Mouse (Mus musculus): Measurements from ENCODE around the gene Ptbp1. TPM values are rescaled to one million over a fixed set of nuclear protein-coding genes. Genes with fewer than 3 reads are reported as not detected.
A peak's percentile ranks its signal among the peaks of the same experiment; 100 is the strongest.

The Ptbp1 gene
- polyA plus RNA-seq, 1 experiment from 2014 or later, result 237 TPM

DNA sequence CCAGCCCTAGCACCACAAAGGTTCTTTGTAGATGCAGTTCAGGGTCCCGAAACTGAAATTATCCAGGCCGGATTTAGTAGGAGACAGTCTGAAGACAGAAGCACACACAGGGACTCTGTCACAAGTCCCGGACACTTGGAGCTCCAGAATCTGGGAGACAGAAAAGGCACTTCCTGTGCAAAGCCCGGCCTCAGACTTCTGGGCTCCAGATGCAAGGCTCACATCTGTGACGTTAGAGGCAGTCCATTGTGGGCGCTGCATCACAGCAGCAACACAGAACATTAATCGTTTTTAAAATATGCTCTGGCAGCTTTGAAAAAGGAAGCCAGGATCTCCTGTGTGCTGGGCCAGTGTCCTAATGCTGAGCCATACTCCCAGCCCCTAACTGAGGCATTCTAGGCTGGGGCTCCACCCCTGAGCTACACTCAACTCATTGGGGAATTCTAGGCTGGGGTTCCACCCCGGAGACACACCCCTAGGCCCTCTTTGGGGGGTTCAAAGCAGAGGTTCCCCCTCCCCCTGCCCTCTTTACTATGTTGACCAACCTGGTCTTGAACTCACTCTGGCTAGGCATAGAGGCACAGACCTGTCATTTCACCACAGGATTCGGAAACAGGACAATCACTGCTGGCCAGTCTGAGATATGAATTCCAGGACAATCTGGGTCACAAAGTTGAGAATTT lies 2.0 kb upstream of the Ptbp1 start:
- Histone ChIP-seq H3K27me3 (ENCODE audit: control insufficient read depth, insufficient read depth, low read length) (no peaks in the 10 kb centered on the region), H3K36me3 (replicated peaks; ENCODE audit: control insufficient read depth, insufficient read depth, low read depth, low read length) (no peaks in the 10 kb centered on the region; the same call in 1 of the 2 replicates), H3K9me3 (replicated peaks; ENCODE audit: control insufficient read depth, low read length) (no peaks in the 10 kb centered on the region), H3K4me2 (ENCODE audit: low read depth, low read length) (peak overlapping the region; percentile 79), H3K4me1 (ENCODE audit: control insufficient read depth, insufficient read depth, low read length) (peaks cover 26% of the 10 kb centered on the region), H3K4me3 (ENCODE audit: low read depth, low read length) (peak overlapping the region; percentile 100; the same call in 1 of the 2 replicates), H3K27ac (replicated peaks; ENCODE audit: low read depth, low read length) (peak overlapping the region; percentile 99), H3K9ac (replicated peaks; ENCODE audit: low read length) (peak overlapping the region; percentile 84)
- ATAC-seq (replicated peaks; ENCODE audit: insufficient number of reproducible peaks, low FRiP score, low TSS enrichment, low read depth) (no peak), DNase-seq (ENCODE audit: low spot score) (peak; percentile 52)
- WGBS, result 40% methylated on average over 9 of the region's 9 CpGs

DNA sequence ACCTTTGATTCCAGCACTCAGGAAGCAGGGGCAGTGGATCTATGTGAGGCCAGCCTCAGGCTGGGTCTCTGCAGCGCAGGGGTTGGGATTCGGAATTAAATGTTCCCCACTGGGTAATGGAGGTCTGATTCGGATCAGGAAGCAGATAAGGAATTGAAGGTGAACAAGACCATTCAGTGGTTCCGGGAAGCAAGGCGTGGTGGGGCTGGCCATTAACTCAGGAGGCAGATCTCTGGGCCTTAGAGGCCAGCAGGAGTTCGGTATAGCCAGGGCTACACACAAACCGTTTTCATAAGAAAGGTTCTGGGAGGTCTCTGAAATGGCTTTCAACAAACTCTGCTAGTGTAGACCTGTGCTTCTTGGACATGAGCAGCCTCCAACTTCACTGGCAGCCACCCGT lies 1.4 kb upstream of the Ptbp1 start:
- peak overlapping the region; percentile 79 for H3K4me2 ChIP-seq (ENCODE audit: low read depth, low read length)
- ATAC-seq (replicated peaks; ENCODE audit: insufficient number of reproducible peaks, low FRiP score, low TSS enrichment, low read depth) (no peak), DNase-seq (ENCODE audit: low spot score) (no peak)
- H3K4me3 ChIP-seq (ENCODE audit: low read depth, low read length), result peak overlapping the region; percentile 100
- no peaks in the 10 kb centered on the region; the same call in 1 of the 2 replicates for H3K36me3 ChIP-seq (replicated peaks; ENCODE audit: control insufficient read depth, insufficient read depth, low read depth, low read length)
- H3K27me3 ChIP-seq (ENCODE audit: control insufficient read depth, insufficient read depth, low read length), result no peaks in the 10 kb centered on the region
- peak overlapping the region; percentile 84 for H3K9ac ChIP-seq (replicated peaks; ENCODE audit: low read length)
- peaks cover 31% of the 10 kb centered on the region for H3K4me1 ChIP-seq (ENCODE audit: control insufficient read depth, insufficient read depth, low read length)
- no peaks in the 10 kb centered on the region for H3K9me3 ChIP-seq (replicated peaks; ENCODE audit: control insufficient read depth, low read length)
- H3K27ac ChIP-seq (replicated peaks; ENCODE audit: low read depth, low read length), result peak overlapping the region; percentile 99
- WGBS, result 30% methylated on average over 8 of the region's 8 CpGs

GRCm38 (mm10) chr10:79853392-79853791 lies 835 bp upstream of the Ptbp1 start:
- H3K27me3 ChIP-seq (ENCODE audit: control insufficient read depth, insufficient read depth, low read length), result no peaks in the 10 kb centered on the region
- H3K36me3 ChIP-seq (replicated peaks; ENCODE audit: control insufficient read depth, insufficient read depth, low read depth, low read length), result no peaks in the 10 kb centered on the region; the same call in 1 of the 2 replicates
- peak overlapping the region; percentile 99 for H3K27ac ChIP-seq (replicated peaks; ENCODE audit: low read depth, low read length)
- peak; percentile 86 for DNase-seq (ENCODE audit: low spot score)
- peaks cover 31% of the 10 kb centered on the region for H3K4me1 ChIP-seq (ENCODE audit: control insufficient read depth, insufficient read depth, low read length)
- no peaks in the 10 kb centered on the region for H3K9me3 ChIP-seq (replicated peaks; ENCODE audit: control insufficient read depth, low read length)
- 0% methylated on average over 15 of the region's 15 CpGs for WGBS
- peak overlapping the region; percentile 79 for H3K4me2 ChIP-seq (ENCODE audit: low read depth, low read length)
- peak; percentile 34; the same call in 1 of the 2 replicates for ATAC-seq (replicated peaks; ENCODE audit: insufficient number of reproducible peaks, low FRiP score, low TSS enrichment, low read depth)
- H3K9ac ChIP-seq (replicated peaks; ENCODE audit: low read length), result peak overlapping the region; percentile 84
- peak overlapping the region; percentile 100 for H3K4me3 ChIP-seq (ENCODE audit: low read depth, low read length)

DNA sequence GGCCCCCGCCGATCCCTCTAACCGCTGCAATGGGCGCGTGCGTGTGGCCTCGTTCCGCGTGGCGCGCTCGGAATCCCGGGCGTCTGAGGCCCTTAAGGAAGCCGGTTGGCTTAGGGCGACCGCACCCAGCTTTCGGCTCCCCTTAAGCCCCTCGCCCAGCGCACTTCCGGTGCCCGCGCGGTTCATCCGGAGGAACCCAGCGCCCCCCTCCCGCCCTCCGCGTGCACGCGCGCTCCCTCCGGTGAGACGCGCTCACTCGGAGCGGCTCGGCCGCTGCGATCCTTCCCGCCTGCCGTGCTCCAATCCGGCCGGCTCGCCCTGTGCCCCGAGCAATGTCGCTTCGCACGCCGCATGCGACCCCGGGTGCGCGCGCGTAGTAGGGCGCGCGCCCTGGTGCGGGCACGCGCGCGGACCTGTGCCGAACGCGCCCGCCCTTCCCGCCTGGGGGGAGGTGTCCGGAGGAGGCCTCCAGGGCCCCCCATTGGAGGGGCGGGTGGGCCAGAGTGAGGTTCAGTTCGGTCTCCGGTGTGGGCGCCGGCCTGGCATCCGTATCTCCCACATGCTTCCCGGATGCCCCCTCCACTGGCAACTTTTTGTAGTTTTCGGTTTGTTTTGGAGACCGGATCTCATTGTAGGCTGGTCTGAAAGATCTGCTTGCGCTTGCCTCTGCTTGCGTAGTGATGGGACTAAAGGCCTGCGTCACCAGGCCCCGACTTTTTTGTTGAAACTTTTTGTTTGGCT lies 744 bp downstream of the Ptbp1 start:
- peaks cover 31% of the 10 kb centered on the region for H3K4me1 ChIP-seq (ENCODE audit: control insufficient read depth, insufficient read depth, low read length)
- peak overlapping the region; percentile 100 for H3K4me3 ChIP-seq (ENCODE audit: low read depth, low read length)
- ATAC-seq (replicated peaks; ENCODE audit: insufficient number of reproducible peaks, low FRiP score, low TSS enrichment, low read depth) (peak; percentile 17), DNase-seq (ENCODE audit: low spot score) (peak; percentile 84)
- no peaks in the 10 kb centered on the region for H3K27me3 ChIP-seq (ENCODE audit: control insufficient read depth, insufficient read depth, low read length)
- under 1% methylated on average over 77 of the region's 83 CpGs for WGBS
- H3K36me3 ChIP-seq (replicated peaks; ENCODE audit: control insufficient read depth, insufficient read depth, low read depth, low read length), result peaks cover 3% of the 10 kb centered on the region
- H3K9me3 ChIP-seq (replicated peaks; ENCODE audit: control insufficient read depth, low read length), result no peaks in the 10 kb centered on the region
- H3K27ac ChIP-seq (replicated peaks; ENCODE audit: low read depth, low read length), result peak overlapping the region; percentile 100
- peak overlapping the region; percentile 99 for H3K4me2 ChIP-seq (ENCODE audit: low read depth, low read length)
- H3K9ac ChIP-seq (replicated peaks; ENCODE audit: low read length), result peak overlapping the region; percentile 99

DNA sequence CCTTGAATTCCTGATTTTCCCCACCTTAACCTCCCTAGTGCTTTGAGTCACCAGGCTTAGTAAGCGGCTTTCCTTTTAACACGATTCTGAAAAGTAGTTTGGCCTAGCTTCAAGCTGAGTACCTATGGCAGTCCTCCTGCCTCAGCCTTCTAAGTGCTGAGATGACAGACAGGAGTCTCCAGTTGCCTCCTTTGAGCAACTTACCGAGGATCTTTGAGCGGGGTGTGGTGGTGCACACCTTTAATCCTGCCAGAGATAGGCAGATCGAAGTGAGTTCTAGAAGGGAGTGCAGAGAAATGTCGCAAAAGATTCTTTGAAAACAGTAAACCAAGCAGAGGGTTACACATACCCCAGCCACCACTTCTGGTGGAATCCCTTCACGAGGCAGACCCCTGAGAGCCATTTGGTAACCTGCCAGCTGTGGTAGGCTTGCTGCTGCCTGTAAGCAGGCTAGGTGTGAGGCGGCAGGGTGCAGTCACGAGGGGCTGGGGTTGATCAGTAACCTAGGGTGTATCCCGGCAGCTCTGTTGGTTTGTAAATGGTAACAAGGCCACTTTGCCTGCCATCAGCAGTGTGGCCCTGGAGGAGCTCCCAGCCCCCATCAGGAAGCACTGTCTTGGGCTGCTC lies 1.4 kb downstream of the Ptbp1 start:
- H3K27me3 ChIP-seq (ENCODE audit: control insufficient read depth, insufficient read depth, low read length), result no peaks in the 10 kb centered on the region
- H3K27ac ChIP-seq (replicated peaks; ENCODE audit: low read depth, low read length), result no peak overlapping the region
- peaks cover 31% of the 10 kb centered on the region for H3K4me1 ChIP-seq (ENCODE audit: control insufficient read depth, insufficient read depth, low read length)
- ATAC-seq (replicated peaks; ENCODE audit: insufficient number of reproducible peaks, low FRiP score, low TSS enrichment, low read depth) (no peak), DNase-seq (ENCODE audit: low spot score) (no peak)
- H3K9me3 ChIP-seq (replicated peaks; ENCODE audit: control insufficient read depth, low read length), result no peaks in the 10 kb centered on the region
- peak overlapping the region; percentile 100 for H3K4me3 ChIP-seq (ENCODE audit: low read depth, low read length)
- 5% methylated on average over 10 of the region's 10 CpGs for WGBS
- H3K36me3 ChIP-seq (replicated peaks; ENCODE audit: control insufficient read depth, insufficient read depth, low read depth, low read length), result peaks cover 10% of the 10 kb centered on the region
- peak overlapping the region; percentile 99 for H3K4me2 ChIP-seq (ENCODE audit: low read depth, low read length)
- H3K9ac ChIP-seq (replicated peaks; ENCODE audit: low read length), result peak overlapping the region; percentile 99

DNA sequence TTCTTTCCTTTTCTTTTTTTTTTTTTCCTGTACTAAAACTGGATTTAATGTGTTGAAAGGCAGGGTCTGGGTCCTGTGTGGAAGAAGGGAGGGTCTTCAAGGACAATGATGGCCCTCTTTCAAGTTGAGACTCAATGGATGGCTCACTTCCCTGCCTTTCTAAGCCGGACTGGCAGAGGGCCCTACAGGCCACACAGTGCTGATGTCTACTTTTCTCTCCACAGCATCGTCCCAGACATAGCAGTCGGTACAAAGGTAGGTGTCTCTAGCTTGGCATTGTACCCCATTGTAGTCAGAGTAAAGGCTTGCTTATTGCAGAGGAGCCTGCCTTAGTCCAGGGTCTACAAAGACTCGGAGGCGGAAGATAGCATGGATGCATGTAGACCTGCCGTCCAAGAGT lies 2.1 kb downstream of the Ptbp1 start:
- Histone ChIP-seq H3K4me3 (ENCODE audit: low read depth, low read length) (peak overlapping the region; percentile 100), H3K27me3 (ENCODE audit: control insufficient read depth, insufficient read depth, low read length) (no peaks in the 10 kb centered on the region), H3K4me1 (ENCODE audit: control insufficient read depth, insufficient read depth, low read length) (peaks cover 31% of the 10 kb centered on the region), H3K27ac (replicated peaks; ENCODE audit: low read depth, low read length) (no peak overlapping the region), H3K36me3 (replicated peaks; ENCODE audit: control insufficient read depth, insufficient read depth, low read depth, low read length) (peaks cover 13% of the 10 kb centered on the region), H3K4me2 (ENCODE audit: low read depth, low read length) (peak overlapping the region; percentile 99), H3K9ac (replicated peaks; ENCODE audit: low read length) (peak overlapping the region; percentile 99), H3K9me3 (replicated peaks; ENCODE audit: control insufficient read depth, low read length) (no peaks in the 10 kb centered on the region)
- WGBS, result 50% methylated on average over 6 of the region's 6 CpGs
- DNase-seq (ENCODE audit: low spot score), result no peak
- ATAC-seq (replicated peaks; ENCODE audit: insufficient number of reproducible peaks, low FRiP score, low TSS enrichment, low read depth), result no peak

DNA sequence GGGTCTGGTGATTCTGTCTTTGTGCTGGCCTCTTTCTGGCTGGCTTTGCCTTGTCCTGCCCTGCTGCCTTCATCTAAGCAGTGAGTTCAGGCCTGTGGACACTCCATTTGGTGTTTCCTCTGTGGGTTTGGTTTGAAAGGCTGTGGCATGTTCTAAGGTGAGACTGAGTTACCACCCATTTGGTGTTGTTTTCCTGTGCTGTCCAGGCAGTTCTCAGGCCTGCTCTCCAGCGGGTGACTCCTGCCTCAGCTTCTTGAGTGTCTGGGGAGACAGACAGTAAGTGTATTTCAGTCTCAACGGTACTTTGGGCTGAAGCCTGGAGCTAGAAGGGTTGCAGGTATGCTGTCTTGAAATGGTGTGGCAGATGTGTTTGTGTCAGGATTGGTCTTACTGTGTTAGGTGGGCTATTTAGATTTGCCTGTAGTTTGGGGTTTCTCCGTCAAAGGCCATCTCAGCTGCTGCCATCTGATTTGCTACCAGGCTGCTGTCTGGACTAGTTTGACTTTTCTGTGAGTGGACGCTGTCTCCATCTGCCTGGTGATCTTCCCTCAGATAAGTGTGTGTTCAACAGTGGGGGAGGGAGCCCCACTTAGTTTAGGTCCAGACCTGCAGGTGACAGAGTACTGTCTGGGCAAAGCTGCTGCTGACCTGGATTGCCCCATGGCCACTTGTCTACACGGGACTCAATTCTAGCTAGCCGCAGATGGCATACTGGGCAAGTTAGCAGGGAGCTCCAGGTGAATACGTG lies 2.7 kb downstream of the Ptbp1 start:
- H3K9me3 ChIP-seq (replicated peaks; ENCODE audit: control insufficient read depth, low read length), result no peaks in the 10 kb centered on the region
- H3K27me3 ChIP-seq (ENCODE audit: control insufficient read depth, insufficient read depth, low read length), result no peaks in the 10 kb centered on the region
- 65% methylated on average over 7 of the region's 7 CpGs for WGBS
- H3K27ac ChIP-seq (replicated peaks; ENCODE audit: low read depth, low read length), result no peak overlapping the region
- H3K4me1 ChIP-seq (ENCODE audit: control insufficient read depth, insufficient read depth, low read length), result peaks cover 28% of the 10 kb centered on the region
- H3K4me3 ChIP-seq (ENCODE audit: low read depth, low read length), result peak overlapping the region; percentile 100
- peak overlapping the region; percentile 99 for H3K9ac ChIP-seq (replicated peaks; ENCODE audit: low read length)
- no peak for ATAC-seq (replicated peaks; ENCODE audit: insufficient number of reproducible peaks, low FRiP score, low TSS enrichment, low read depth)
- H3K4me2 ChIP-seq (ENCODE audit: low read depth, low read length), result peak overlapping the region; percentile 99
- no peak for DNase-seq (ENCODE audit: low spot score)
- peaks cover 19% of the 10 kb centered on the region for H3K36me3 ChIP-seq (replicated peaks; ENCODE audit: control insufficient read depth, insufficient read depth, low read depth, low read length)

All from embryonic facial prominence, embryonic 11.5 days (tissue).